Mouse (Mus musculus): ENCODE measurements at regions not wholly inside any gene's neighbourhood (a gene's known extent, or its start where the extent isn't known, plus 50 kb on each side); places are given as distances from the start of the nearest gene placed in this dataset.

- peak in 1 of 2 experiments; percentile 28 for DNase-seq (ENCODE audit: low spot score in 2 of 2)
Measured at GRCm38 (mm10) chr4:29525769-29526658, 713.1 kb downstream of the Epha7 start.

All from layer of hippocampus, postnatal 10 days (tissue).